Mouse (Mus musculus): ENCODE measurements around the gene Tmbim1.
"Not testable (repeated sequence)": the region's sequence is repeated elsewhere in the genome, so short reads cannot be mapped to it uniquely, and the experiment has no call there.

Gene Tmbim1

GRCm38 (mm10) chr1:74305522-74305921 is at the start of gene Tmbim1:
Tmbim1 (minus strand) TSS chr1:74305622.
- no peak for DNase-seq

- DNase-seq: no peak
Observed at GRCm38 (mm10) chr1:74353453-74354229, 48.2 kb upstream of the Tmbim1 start.

DNA sequence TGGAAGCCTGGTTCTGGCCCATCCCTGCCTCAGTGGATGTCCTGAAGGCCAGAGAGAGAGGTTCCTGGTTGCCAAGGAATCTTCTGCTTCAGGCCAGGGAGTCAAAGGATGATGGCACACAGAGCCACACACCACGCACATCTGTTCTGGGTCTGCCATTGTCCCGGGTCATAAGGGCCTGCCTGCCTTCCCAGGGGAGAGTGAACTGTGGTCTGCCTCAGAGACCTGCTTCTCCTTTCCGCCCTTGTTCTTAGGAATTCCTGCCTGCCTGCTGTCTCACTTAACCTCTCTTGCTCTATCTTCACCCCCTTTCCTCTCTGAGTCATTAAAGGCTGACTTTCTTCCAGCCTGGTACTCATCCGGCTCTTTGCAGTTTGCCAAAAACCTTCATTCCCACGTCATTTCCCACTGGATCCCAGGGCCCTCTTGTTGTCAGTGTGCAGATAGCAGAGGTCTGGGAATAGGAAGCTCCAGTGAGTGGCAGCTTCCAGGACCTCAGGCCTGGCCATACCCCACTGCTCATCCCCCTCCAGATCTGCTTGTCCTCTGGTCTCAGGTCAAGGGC is 47.2 kb upstream of the Tmbim1 start:
- DNase-seq: no peak

DNA sequence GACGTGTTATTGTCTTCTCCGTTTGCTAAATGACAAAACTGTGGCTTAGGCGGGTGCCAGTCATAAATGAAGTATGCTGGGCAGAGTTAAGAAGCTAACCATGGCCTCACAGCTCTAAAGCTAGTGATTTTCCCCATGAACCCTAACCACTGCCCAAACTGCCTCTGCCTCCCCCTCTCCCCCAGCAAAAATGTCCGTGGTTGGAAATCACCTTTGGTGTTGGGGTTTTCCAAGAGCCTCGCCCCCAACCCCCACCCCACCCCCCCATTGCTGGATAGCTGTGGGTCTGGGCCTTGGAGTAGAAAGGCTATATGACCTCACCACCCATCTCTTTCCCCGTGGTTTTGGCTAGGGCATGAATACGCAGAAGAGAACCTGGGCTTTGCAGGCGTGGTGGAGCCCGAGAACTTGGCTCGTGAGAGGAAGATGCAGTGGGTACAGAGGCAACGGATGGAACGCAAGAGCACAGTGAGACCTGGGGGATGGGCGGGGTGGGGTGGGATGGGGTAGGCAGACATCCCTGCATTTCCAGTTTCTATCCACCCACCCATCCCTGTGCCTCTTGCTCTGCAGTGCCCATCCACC is 45.9 kb upstream of the Tmbim1 start:
- no peak for DNase-seq

DNA sequence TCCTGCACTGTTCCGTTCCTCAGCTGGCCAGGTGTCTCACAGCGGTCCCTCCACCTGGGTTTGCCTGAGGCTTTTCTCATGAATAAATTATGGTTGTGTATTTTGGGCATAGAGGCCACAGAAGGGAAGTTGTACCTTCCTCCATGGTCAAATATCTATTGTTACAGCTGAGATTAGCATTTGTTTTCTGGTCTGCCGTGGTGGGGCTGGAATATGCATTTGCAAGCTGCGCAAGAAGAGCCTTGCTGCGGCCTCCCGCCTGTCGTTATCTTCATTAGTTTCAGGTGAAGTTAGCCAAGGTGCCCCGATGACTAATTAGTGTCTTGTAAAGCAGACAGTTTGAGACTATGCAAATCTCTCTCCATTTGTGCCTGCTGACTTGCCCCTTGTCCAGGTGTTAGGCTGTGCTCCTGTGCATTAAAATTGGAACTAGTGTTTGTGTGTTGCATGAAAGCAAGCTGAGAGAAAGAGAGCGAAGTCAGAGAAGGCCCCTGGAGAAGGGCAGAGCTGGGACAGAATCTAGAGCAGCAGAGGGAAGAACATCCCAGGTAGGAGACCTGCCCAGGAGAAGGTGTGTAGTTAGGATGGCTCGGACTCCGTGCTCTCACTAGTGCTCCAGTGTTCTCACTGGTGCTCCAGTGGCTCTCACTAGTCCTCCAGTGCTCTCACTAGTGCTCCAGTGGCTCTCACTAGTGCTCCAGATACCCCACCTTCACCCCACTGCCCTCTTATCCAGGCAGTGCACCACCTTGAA is 38.9 kb upstream of the Tmbim1 start:
- DNase-seq: no peak

DNA sequence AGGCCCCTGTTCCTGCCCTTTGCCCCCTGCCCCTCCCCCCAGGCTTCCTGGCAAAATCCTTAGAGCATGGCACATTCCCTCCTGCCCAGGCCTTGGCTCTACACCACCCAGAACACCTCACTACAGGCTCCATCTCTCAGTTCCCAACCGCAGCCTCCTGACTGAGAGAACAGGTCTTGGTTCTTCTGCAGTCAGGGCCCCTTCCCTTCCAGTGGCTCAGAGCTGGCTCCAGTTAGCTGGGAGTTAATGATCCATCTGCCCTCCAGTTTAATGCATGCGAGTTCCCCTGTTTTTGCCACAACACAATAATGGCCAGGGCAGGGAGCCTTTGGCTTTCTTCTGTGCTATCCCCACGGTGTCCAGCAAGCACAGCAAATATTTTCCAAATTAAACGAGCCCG is 37.7 kb upstream of the Tmbim1 start:
- no peak for DNase-seq

- DNase-seq: no peak
Observed at GRCm38 (mm10) chr1:74342308-74342707, 36.9 kb upstream of the Tmbim1 start.

DNA sequence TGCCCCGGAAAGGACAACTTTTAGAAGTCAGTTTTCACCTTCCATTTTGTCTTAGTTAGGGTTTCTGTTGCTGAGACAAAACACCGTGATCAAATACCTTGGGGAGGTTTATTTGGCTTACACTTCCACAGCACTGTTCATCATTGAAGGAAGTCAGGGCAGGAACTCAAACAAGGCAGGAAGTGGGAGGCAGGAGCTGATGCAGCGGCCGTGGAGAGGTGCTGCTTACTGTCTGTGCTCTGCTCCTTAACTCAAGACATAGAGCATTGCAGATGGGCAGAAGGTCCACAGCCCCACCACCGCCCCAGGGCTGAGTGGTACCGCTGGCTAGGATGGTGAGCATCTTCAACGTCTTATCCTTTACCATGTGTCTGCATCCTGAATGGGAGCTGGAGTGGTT is 36.5 kb upstream of the Tmbim1 start:
- no peak for DNase-seq

GRCm38 (mm10) chr1:74340992-74341391 is 35.6 kb upstream of the Tmbim1 start:
- DNase-seq: not testable (repeated sequence)

- DNase-seq: peak; percentile 49 to 52
Observed at GRCm38 (mm10) chr1:74340361-74340764, 34.9 kb upstream of the Tmbim1 start.

DNA sequence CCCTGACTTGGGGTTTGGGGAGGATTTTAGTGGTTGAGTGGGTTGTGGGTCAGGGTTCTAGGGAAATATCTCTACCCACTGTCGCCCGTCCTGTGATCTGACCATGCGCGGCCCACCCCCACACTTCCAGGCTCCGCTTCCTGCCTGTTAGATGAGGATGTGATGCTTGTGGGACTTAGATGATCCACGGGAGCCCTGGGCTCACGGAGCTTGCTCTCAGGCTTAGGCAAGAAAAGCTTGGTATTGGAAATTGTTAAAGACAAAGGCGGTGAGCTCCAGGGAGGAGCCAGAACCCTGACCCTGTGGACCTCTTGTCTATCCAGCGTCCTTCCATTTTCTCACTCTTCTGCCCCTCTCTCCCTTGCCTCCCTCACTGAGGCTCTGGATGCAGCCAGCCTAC is 34.5 kb upstream of the Tmbim1 start:
- DNase-seq: no peak

DNA sequence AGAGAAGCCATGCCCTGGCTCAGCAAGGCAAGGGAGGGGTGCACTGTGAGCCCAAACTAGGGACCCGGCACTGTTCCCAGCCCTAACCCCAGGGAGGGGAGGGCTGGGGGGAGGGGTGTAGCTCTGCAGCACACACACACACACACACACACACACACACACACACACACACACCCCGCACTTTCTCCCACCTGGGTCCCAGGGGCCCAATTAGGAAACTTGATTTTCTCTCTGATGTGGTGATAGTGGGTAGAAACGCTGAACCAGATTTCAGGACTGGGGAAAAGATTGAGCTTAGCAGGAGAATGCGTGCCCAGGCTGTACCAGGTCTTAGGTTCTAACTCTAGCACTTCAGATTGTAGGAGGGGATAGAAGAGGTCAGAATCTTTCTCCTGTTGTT is 33.2 kb upstream of the Tmbim1 start:
- DNase-seq: no peak

DNA sequence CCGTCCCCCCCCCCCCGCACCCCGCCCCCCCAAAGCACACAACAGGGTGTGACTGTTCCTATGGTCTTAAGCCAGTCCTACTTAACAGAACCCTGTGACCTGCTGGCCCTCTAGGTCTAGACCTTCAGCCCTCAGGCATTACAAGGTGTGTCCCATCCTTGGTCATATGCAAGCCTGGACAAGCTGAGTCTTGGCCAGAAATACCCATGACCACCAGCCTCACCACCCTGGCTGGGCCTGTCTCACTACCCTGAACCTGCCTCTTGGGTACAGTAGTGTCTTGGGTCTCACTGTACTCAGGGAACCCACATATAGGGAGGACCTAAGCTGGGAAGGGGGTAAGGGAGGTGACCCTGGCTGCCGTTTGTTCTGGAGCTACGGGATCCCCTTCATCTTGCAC is 32.6 kb upstream of the Tmbim1 start:
- no peak for DNase-seq

GRCm38 (mm10) chr1:74337241-74337771 is 31.9 kb upstream of the Tmbim1 start:
- DNase-seq: peak; percentile 31 to 44

- DNase-seq: peak; percentile 45 to 61
Observed at GRCm38 (mm10) chr1:74335436-74336170, 30.2 kb upstream of the Tmbim1 start.

- DNase-seq: no peak
Observed at GRCm38 (mm10) chr1:74335033-74335432, 29.6 kb upstream of the Tmbim1 start.

DNA sequence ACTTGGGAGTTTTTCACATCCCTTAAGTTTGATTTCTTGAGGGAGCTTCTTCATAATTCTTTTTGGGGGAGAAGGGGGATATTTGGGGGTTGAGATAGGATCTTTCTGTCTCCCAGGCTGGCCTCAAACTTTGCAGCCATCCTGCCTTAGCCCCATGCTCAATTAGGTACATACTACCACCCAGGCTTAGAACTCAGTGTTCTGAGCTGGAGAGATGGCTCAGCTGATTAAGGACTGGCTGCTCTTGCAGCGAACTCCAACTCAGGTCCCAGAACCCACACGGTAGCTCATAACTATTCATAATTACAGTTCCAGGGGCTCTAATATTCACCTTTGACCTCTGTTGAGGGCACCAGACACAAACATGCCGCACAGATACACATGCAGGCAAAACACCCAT is 29.2 kb upstream of the Tmbim1 start:
- no peak for DNase-seq

DNA sequence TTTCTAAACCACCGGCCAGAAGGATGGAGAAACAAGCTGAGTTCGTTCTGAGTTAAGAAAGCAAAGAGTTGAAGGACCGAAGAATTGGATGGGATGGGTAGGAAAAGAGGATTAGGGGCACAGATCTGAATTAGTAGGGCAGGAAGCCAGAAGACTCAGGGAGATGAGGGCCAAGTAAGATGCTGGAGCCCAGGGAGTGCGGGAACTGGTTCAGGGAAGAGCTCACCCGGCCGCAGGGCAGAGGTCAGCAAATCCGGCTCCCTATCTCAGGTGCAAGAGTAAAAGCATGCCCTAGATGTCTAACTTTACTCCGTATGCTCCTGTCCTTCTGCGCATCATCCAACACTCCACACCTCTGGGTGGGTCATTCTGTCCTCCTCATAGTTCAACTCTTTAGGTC is 27.5 kb upstream of the Tmbim1 start:
- peak; percentile 39 to 55 for DNase-seq

DNA sequence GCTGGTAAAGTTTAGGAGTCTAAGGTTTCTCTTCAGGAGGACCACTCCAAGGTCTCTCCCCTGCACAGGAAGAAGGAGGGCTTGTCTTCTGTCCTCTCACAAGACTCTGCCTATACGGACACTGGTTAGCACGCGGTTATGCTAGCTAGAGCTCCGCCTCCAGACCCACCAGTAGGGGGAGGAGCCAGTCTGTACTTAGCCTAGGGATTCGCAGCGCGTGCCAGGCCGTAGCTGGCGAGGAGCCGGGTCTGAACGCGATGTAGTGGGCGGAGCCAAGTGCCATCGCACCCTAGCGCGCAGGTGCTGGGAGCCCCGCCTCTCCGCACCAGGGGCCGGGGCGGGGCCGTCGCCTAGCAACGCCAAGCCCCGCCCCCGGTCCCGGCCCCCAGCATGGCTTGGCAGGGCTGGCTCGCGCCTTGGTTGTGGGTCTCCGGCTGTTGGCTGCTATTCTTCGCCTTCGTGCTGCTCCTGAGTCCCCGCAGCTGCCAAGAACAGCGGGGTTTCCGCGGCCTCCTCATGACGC is 26.9 kb upstream of the Tmbim1 start:
- DNase-seq: peak; percentile 93 to 96

DNA sequence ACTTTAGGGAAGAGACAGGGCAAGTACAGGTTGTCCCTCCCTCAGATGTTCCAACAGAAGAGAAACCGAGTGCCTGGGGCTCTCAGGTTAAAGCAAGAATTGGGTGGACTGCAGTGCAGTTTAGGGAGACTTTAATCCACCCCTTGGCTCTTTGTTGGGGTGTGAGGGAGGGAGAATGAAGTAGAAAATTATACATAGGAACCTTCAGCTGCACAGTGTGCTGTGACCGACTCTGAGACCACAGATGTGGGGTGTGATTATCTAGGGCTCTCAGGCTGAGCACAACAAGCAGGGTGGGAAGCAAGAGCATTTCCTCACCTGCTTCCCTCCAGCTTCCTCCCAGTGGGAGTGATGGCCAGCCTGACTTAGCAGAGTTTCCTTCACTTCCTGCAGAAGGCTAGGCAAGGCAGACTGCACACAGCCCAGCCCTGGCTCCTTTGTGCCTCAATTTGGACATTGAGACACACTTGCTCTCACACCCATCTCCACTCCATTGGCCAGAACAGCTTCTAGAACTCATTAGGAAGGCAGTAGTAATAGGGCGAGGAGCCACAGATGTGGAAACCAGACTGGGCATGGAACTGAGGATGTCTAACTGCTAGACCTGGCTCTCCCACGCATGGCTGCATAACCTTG is 25.7 kb upstream of the Tmbim1 start:
- DNase-seq: no peak

DNA sequence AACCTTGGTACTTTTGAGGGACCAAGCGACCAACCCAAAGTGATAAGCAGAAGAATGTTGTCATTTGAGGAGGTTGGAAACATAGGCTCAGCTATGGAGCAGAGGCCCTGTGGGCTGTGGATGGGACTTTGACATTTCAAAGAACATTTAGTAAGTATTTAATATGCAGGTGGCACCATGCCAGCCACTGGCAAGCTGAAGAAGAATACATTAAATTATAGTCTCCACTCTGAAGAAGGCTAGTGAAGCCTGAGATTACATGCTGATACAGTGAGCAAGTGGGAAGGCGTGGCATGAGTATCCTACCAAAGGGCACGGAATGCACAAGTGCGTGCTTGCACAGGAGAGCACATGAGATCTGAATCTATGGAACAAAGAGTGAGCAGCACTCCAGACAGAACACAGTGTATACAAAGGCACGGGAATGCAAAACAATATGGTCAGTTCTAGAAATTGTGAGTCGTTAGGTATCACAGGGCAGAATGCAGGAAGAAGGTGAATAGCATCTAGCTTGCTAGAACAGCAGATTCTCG is 24.5 kb upstream of the Tmbim1 start:
- DNase-seq: no peak

DNA sequence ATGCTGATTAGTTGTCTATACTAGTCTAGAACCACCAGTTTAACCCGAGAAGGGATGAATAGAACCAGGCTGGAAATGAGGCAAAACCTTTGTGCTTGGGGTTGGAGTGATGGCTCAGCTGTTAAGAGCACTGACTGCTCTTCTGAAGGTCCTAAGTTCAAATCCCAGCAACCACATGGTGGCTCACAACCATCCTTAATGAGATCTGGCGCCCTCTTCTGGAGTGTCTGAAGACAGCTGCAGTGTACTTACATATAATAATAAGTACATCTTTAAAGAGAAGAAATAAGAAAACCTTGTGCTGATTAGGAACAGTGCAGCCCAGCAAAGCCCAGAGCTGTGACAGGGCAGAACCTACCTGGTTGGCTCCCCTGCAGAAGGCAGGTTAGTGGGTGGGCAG is 21.5 kb upstream of the Tmbim1 start:
- not testable (repeated sequence) for DNase-seq

Measured in cerebellum, adult 18-20 months (tissue).